Mouse (Mus musculus) neural tube, embryonic 14.5 days (tissue): ENCODE results near the gene Wwp2. TPM values are rescaled to one million over a fixed set of nuclear protein-coding genes. Genes with fewer than 3 reads are reported as not detected.

ENCODE experiments used
- ATAC-seq: fragments of 200-750 bp; cut with Nextera tagmentation; 2 replicates; pipeline ENCODE4 v1.8.0; 2017; ENCODE audit warnings: low read depth, mild to moderate bottlenecking, moderate TSS enrichment, moderate library complexity
- H3K27ac ChIP-seq: fragments of 300-500 bp; sonication (generic); 2 replicates; pipeline ENCODE4 v1.5.1; 2014; ENCODE audit warnings: low read depth, mild to moderate bottlenecking, control low read depth, low read length, moderate library complexity, mixed read lengths
- H3K27me3 ChIP-seq: fragments of 300-500 bp; sonication (generic); 2 replicates; pipeline ENCODE4 v1.6.1; 2014; ENCODE audit warnings: low read length; ENCODE audit not compliant: control insufficient read depth, insufficient read depth
- H3K36me3 ChIP-seq: fragments of 300-500 bp; sonication (generic); 2 replicates; pipeline ENCODE4 v1.6.1; 2014; ENCODE audit warnings: low read length, mixed read lengths; ENCODE audit not compliant: control insufficient read depth, insufficient read depth
- H3K4me1 ChIP-seq: fragments of 300-500 bp; sonication (generic); 2 replicates; pipeline ENCODE4 v1.6.1; 2014; ENCODE audit warnings: low read length; ENCODE audit not compliant: control insufficient read depth, insufficient read depth
- H3K4me2 ChIP-seq: fragments of 300-500 bp; sonication (generic); 2 replicates; pipeline ENCODE4 v1.6.1; 2014; ENCODE audit warnings: mild to moderate bottlenecking, low read depth, low read length, control low read depth
- H3K4me3 ChIP-seq: fragments of 300-500 bp; sonication (generic); 2 replicates; pipeline ENCODE4 v1.5.1; 2014; ENCODE audit warnings: low read depth, low read length, control low read depth, mixed read lengths
- H3K9ac ChIP-seq: fragments of 300-500 bp; sonication (generic); replicated peaks from 2 replicates; pipeline ENCODE4 v1.6.1; 2014; ENCODE audit warnings: low read depth, mild to moderate bottlenecking, control low read depth, low read length, mixed read lengths
- H3K9me3 ChIP-seq: fragments of 300-500 bp; sonication (generic); 2 replicates; pipeline ENCODE4 v1.6.1; 2016; ENCODE audit warnings: low read length; ENCODE audit not compliant: control insufficient read depth
- whole genome bisulfite sequencing: fragments of 180-500 bp; shearing (Covaris S2); extraction: QIAGEN DNeasy Blood & Tissue Kit; methylation state at CpG from one replicate; pipeline ENCODE4 v1.1.7; 2014; 5-methylcytosine and 5-hydroxymethylcytosine counted together
- polyA plus RNA-seq: library from polyadenylated mRNA; unstranded; fragments of >200 nt; fragmentation: Nextera tagmentation; extraction: Ambion mirVana; gene quantifications from 2 replicates; pipeline ENCODE4 v1.2.1, GENCODE M21; 2014

Gene Wwp2
- polyA plus RNA-seq, 1 experiment from 2014 or later = 38.3 TPM

- 65% methylated on average over 16 of the region's 16 CpGs for WGBS
These were observed 124.8 kb downstream of the Wwp2 start for GRCm38 (mm10) chr8:107560820-107561536.

GRCm38 (mm10) chr8:107562164-107562563 lies 126.0 kb downstream of the Wwp2 start:
- WGBS = 83% methylated on average over 9 of the region's 9 CpGs
- no peak overlapping the region for H3K4me3 ChIP-seq
- no peak for ATAC-seq

More at GRCm38 (mm10) chr8:107560820-107561536, 124.8 kb downstream of the Wwp2 start:
- ATAC-seq = no peak
- Histone ChIP-seq H3K27ac (no peak overlapping the region), H3K9me3 (no peaks in the 10 kb centered on the region), H3K36me3 (no peaks in the 10 kb centered on the region; the same call in 1 of the 2 replicates), H3K4me2 (no peak overlapping the region), H3K27me3 (no peaks in the 10 kb centered on the region), H3K4me3 (no peak overlapping the region), H3K9ac (no peak overlapping the region), H3K4me1 (no peaks in the 10 kb centered on the region)

GRCm38 (mm10) chr8:107571046-107571445 lies 134.9 kb downstream of the Wwp2 start:
- Histone ChIP-seq H3K9ac (no peak overlapping the region), H3K36me3 (no peaks in the 10 kb centered on the region), H3K27ac (no peak overlapping the region), H3K27me3 (no peaks in the 10 kb centered on the region), H3K4me2 (no peak overlapping the region), H3K4me1 (no peaks in the 10 kb centered on the region), H3K4me3 (no peak overlapping the region), H3K9me3 (no peaks in the 10 kb centered on the region)
- no peak for ATAC-seq
- WGBS = 89% methylated on average over 2 of the region's 2 CpGs

More at GRCm38 (mm10) chr8:107562164-107562563, 126.0 kb downstream of the Wwp2 start:
- H3K27me3 ChIP-seq = no peaks in the 10 kb centered on the region
- H3K4me1 ChIP-seq = no peaks in the 10 kb centered on the region
- H3K4me2 ChIP-seq = no peak overlapping the region
- no peaks in the 10 kb centered on the region for H3K9me3 ChIP-seq
- H3K36me3 ChIP-seq = no peaks in the 10 kb centered on the region; the same call in 1 of the 2 replicates
- no peak overlapping the region for H3K9ac ChIP-seq
- H3K27ac ChIP-seq = no peak overlapping the region

GRCm38 (mm10) chr8:107571486-107572135 lies 135.4 kb downstream of the Wwp2 start:
- ATAC-seq = no peak
- no peak overlapping the region for H3K27ac ChIP-seq
- no peaks in the 10 kb centered on the region for H3K36me3 ChIP-seq
- no peaks in the 10 kb centered on the region for H3K9me3 ChIP-seq
- no peaks in the 10 kb centered on the region for H3K27me3 ChIP-seq
- WGBS = 87% methylated on average over 7 of the region's 7 CpGs
- H3K4me2 ChIP-seq = no peak overlapping the region
- no peak overlapping the region for H3K9ac ChIP-seq
- H3K4me3 ChIP-seq = no peak overlapping the region
- H3K4me1 ChIP-seq = peaks cover 2% of the 10 kb centered on the region; the same call in 1 of the 2 replicates

- Histone ChIP-seq H3K9me3 (no peaks in the 10 kb centered on the region), H3K9ac (no peak overlapping the region), H3K27ac (no peak overlapping the region), H3K36me3 (no peaks in the 10 kb centered on the region), H3K4me2 (no peak overlapping the region), H3K4me1 (peaks cover 5% of the 10 kb centered on the region; the same call in 1 of the 2 replicates), H3K4me3 (no peak overlapping the region), H3K27me3 (no peaks in the 10 kb centered on the region)
- 59% methylated on average over 4 of the region's 4 CpGs for WGBS
- no peak for ATAC-seq
These were observed 136.3 kb downstream of the Wwp2 start for GRCm38 (mm10) chr8:107572497-107572896.

GRCm38 (mm10) chr8:107574771-107575170 lies 138.6 kb downstream of the Wwp2 start:
- 93% methylated on average over 3 of the region's 3 CpGs for WGBS

GRCm38 (mm10) chr8:107576702-107577101 lies 140.5 kb downstream of the Wwp2 start:
- Histone ChIP-seq H3K4me2 (peak overlapping the region; percentile 29), H3K4me1 (peaks cover 5% of the 10 kb centered on the region; the same call in 1 of the 2 replicates), H3K9me3 (no peaks in the 10 kb centered on the region), H3K4me3 (no peak overlapping the region), H3K9ac (no peak overlapping the region), H3K36me3 (peaks cover 33% of the 10 kb centered on the region), H3K27me3 (no peaks in the 10 kb centered on the region), H3K27ac (no peak overlapping the region)
- 8% methylated on average over 10 of the region's 10 CpGs for WGBS
- peak; percentile 86 for ATAC-seq

More at GRCm38 (mm10) chr8:107574771-107575170, 138.6 kb downstream of the Wwp2 start:
- Histone ChIP-seq H3K4me1 (peaks cover 5% of the 10 kb centered on the region; the same call in 1 of the 2 replicates), H3K4me2 (no peak overlapping the region), H3K4me3 (no peak overlapping the region), H3K27ac (no peak overlapping the region), H3K36me3 (peaks cover 15% of the 10 kb centered on the region), H3K9ac (no peak overlapping the region), H3K27me3 (no peaks in the 10 kb centered on the region), H3K9me3 (no peaks in the 10 kb centered on the region)
- no peak for ATAC-seq

- Histone ChIP-seq H3K9ac (no peak overlapping the region), H3K9me3 (no peaks in the 10 kb centered on the region), H3K4me1 (peaks cover 5% of the 10 kb centered on the region; the same call in 1 of the 2 replicates), H3K4me3 (no peak overlapping the region), H3K4me2 (no peak overlapping the region), H3K27ac (no peak overlapping the region; the same call in 1 of the 2 replicates), H3K27me3 (no peaks in the 10 kb centered on the region), H3K36me3 (peaks cover 43% of the 10 kb centered on the region)
- no peak for ATAC-seq
- WGBS = 95% methylated on average over 4 of the region's 4 CpGs
These were observed 141.5 kb downstream of the Wwp2 start for GRCm38 (mm10) chr8:107577640-107578039.

- Histone ChIP-seq H3K27ac (no peak overlapping the region), H3K4me2 (no peak overlapping the region), H3K9me3 (no peaks in the 10 kb centered on the region), H3K4me3 (no peak overlapping the region), H3K4me1 (peaks cover 5% of the 10 kb centered on the region; the same call in 1 of the 2 replicates), H3K27me3 (no peaks in the 10 kb centered on the region), H3K9ac (no peak overlapping the region), H3K36me3 (peaks cover 48% of the 10 kb centered on the region)
- no peak for ATAC-seq
- 90% methylated on average over 8 of the region's 8 CpGs for WGBS
These were observed 142.0 kb downstream of the Wwp2 start for GRCm38 (mm10) chr8:107578132-107578531.
